Mouse (Mus musculus) megakaryocyte, embryonic 14.5 days (primary cell): ENCODE results near the gene Vmn2r83.

Experiments
- FLI1 ChIP-seq: IDR thresholded peaks from 2 replicates; pipeline ENCODE4 v1.6.1; 2012; ENCODE audit warnings: low read length, inconsistent platforms, mixed read lengths
- GATA1 ChIP-seq: IDR thresholded peaks from 3 replicates; pipeline ENCODE4 v1.6.1; 2012; ENCODE audit warnings: mixed read lengths, low read length, inconsistent platforms, borderline replicate concordance

DNA sequence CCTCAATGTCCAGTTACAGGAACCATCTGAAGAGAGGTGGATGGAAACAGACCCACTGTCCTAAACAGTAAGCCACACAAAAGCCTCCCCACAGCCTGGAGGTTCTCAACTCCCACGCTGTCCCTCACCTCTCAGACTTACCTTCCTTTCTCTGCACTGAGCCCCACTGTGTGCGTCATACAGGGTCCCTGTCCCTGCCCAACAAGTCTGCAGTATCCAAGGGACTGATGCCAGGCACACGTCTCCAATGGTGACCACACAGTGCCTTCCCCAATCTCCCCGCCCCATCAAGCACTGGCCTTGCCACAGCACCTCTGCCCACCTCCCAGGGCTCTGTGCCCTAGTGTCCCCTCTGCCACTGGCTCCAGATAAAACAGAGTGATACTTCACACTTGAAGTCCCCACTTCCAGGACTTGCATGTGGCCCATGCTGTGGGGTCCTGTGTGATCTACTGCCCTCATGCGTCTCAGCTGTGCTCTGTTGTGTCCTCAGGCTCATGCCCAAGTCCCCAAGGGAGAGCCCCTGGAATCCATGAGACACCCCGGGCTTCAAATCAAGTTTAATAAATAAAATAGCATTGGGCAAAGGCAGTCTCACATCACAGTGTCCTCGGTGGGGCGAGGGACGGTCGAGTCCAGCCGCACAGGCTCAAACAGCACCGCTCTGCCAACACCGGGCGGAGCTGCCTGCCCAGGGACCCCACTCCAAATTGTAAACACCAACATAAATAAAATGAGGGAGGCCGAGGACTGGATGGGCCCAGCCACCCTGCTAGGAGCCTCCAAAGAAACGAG is 71.4 kb downstream of the Vmn2r83 start:
- TF ChIP-seq GATA1 (no peak), FLI1 (no peak)
